Mouse (Mus musculus) hindbrain, embryonic 16.5 days (tissue): Measurements from ENCODE around the gene Ogfod3. TPM values are rescaled to one million over a fixed set of nuclear protein-coding genes. Genes with fewer than 3 reads are reported as not detected.

ENCODE experiments used
- ATAC-seq: fragments of 200-750 bp; cut with Nextera tagmentation; 2 replicates; pipeline ENCODE4 v1.8.0; 2017; ENCODE audit warnings: moderate TSS enrichment, moderate library complexity
- H3K27ac ChIP-seq: fragments of 300-500 bp; sonication (generic); 2 replicates; pipeline ENCODE4 v1.5.1; 2014; ENCODE audit warnings: low read depth, mild to moderate bottlenecking, control low read depth, low read length, moderate library complexity
- H3K27me3 ChIP-seq: fragments of 300-500 bp; sonication (generic); replicated peaks from 2 replicates; pipeline ENCODE4 v1.6.1; 2014; ENCODE audit warnings: low read length; ENCODE audit not compliant: control insufficient read depth, insufficient read depth
- H3K36me3 ChIP-seq: fragments of 300-500 bp; sonication (generic); 2 replicates; pipeline ENCODE4 v1.6.1; 2014; ENCODE audit warnings: mild to moderate bottlenecking, low read length, moderate library complexity, mixed read lengths; ENCODE audit not compliant: control insufficient read depth, insufficient read depth
- H3K4me1 ChIP-seq: fragments of 300-500 bp; sonication (generic); 2 replicates; pipeline ENCODE4 v1.6.1; 2014; ENCODE audit warnings: low read depth, low read length; ENCODE audit not compliant: control insufficient read depth, insufficient read depth
- H3K4me2 ChIP-seq: fragments of 300-500 bp; sonication (generic); 2 replicates; pipeline ENCODE4 v1.6.1; 2014; ENCODE audit warnings: mild to moderate bottlenecking, low read length, control low read depth, moderate library complexity
- H3K4me3 ChIP-seq: fragments of 300-500 bp; sonication (generic); 2 replicates; pipeline ENCODE4 v1.5.1; 2014; ENCODE audit warnings: mild to moderate bottlenecking, low read length, control low read depth, moderate library complexity
- H3K9ac ChIP-seq: fragments of 300-500 bp; sonication (generic); 2 replicates; pipeline ENCODE4 v1.6.1; 2014; ENCODE audit warnings: low read depth, mild to moderate bottlenecking, control low read depth, low read length, moderate library complexity
- H3K9me3 ChIP-seq: fragments of 300-500 bp; sonication (generic); 2 replicates; pipeline ENCODE4 v1.6.1; 2014; ENCODE audit warnings: mild to moderate bottlenecking, low read length, moderate library complexity; ENCODE audit not compliant: control insufficient read depth
- WGBS: fragments of 180-500 bp; shearing (Covaris S2); extraction: QIAGEN DNeasy Blood & Tissue Kit; methylation state at CpG from one replicate; pipeline ENCODE4 v1.1.7; 2014; 5-methylcytosine and 5-hydroxymethylcytosine counted together
- polyA plus RNA-seq: library from polyadenylated mRNA; unstranded; fragments of >200 nt; fragmentation: Nextera tagmentation; extraction: Ambion mirVana; gene quantifications from 2 replicates; pipeline ENCODE4 v1.2.1, GENCODE M21; 2015

Gene Ogfod3
- polyA plus RNA-seq, 1 experiment from 2014 or later, result 33.3 TPM

GRCm38 (mm10) chr11:121173203-121173602 lies 31.3 kb downstream of the Ogfod3 start:
- Histone ChIP-seq H3K27ac (no peak overlapping the region), H3K9me3 (no peaks in the 10 kb centered on the region), H3K36me3 (0 out of 2 replicates have a peak, but pooled peaks cover 2% of the 10 kb centered on the region), H3K4me3 (no peak overlapping the region), H3K9ac (no peak overlapping the region), H3K4me2 (no peak overlapping the region), H3K4me1 (peaks cover 6% of the 10 kb centered on the region; the same call in 1 of the 2 replicates), H3K27me3 (no peaks in the 10 kb centered on the region)
- no peak for ATAC-seq
- 63% methylated on average over 5 of the region's 5 CpGs for WGBS

DNA sequence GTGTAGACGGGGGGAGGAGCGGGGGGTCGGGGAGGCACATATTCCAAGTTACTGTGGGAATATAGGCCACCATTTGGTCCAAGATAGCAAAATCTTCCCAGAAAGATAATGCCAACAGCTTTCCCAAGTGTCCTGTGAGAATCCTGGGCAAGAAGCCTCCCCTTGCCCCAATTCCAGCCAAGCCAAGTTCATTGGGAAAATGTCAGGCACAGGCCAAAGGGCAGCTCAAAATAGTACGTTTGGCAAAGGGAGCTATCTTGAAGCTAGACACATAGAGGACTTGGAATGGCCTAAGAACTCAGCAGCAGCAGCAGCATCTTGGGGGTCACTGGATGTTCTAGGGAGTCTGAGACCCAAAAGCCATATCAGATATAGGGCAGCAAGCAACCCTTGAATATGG lies 40.8 kb downstream of the Ogfod3 start:
- no peaks in the 10 kb centered on the region for H3K4me1 ChIP-seq
- no peaks in the 10 kb centered on the region for H3K9me3 ChIP-seq
- 89% methylated on average over 4 of the region's 4 CpGs for WGBS
- H3K36me3 ChIP-seq, result no peaks in the 10 kb centered on the region
- H3K4me3 ChIP-seq, result no peak overlapping the region
- H3K9ac ChIP-seq, result no peak overlapping the region
- no peak for ATAC-seq
- H3K27ac ChIP-seq, result no peak overlapping the region
- H3K27me3 ChIP-seq, result no peaks in the 10 kb centered on the region
- H3K4me2 ChIP-seq, result no peak overlapping the region

- Histone ChIP-seq H3K4me3 (no peak overlapping the region), H3K27me3 (peaks cover 5% of the 10 kb centered on the region), H3K4me1 (peaks cover 8% of the 10 kb centered on the region), H3K9me3 (no peaks in the 10 kb centered on the region), H3K36me3 (no peaks in the 10 kb centered on the region), H3K9ac (no peak overlapping the region), H3K4me2 (no peak overlapping the region), H3K27ac (no peak overlapping the region)
- ATAC-seq, result no peak
- 91% methylated on average over 26 of the region's 26 CpGs for WGBS
Measured at GRCm38 (mm10) chr11:121160636-121161346, 43.7 kb downstream of the Ogfod3 start.

DNA sequence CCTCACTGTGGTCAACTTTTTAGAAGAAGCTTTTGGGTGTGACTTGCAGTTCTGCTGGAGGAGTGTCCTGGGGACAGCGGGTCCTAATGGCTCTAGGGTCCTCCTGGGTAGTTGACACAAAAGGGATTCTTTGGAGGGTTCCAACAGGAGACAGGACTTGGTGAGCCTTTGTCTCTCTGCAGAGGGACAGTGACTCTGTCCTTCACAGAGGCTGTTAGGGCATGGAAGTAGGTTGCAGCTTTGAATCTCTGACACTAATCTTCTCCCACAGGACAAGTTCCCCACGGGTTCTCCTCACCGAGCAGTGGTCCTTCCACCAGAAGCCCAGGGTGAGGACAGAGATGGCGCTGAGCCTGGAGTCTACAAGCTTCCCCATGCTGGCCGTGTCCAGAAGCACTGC lies 44.5 kb downstream of the Ogfod3 start, which contains the start of gene Uts2r:
Gene Uts2r (plus strand): TSS at position 301 of the 400 bp plus-strand sequence.
- ATAC-seq, result no peak
- no peaks in the 10 kb centered on the region for H3K9me3 ChIP-seq
- 93% methylated on average over 5 of the region's 5 CpGs for WGBS
- H3K36me3 ChIP-seq, result no peaks in the 10 kb centered on the region
- no peak within 1 kb of the TSS for H3K4me3 ChIP-seq
- peaks cover 5% of the 10 kb centered on the region for H3K27me3 ChIP-seq
- no peak within 1 kb of the TSS for H3K27ac ChIP-seq
- no peak within 1 kb of the TSS for H3K9ac ChIP-seq
- peaks cover 8% of the 10 kb centered on the region for H3K4me1 ChIP-seq
- H3K4me2 ChIP-seq, result no peak within 1 kb of the TSS

GRCm38 (mm10) chr11:121156411-121156891 lies 48.1 kb downstream of the Ogfod3 start:
- H3K9ac ChIP-seq, result peak overlapping the region; percentile 63
- H3K27me3 ChIP-seq, result peaks cover 5% of the 10 kb centered on the region
- H3K4me2 ChIP-seq, result peak overlapping the region; percentile 90
- WGBS, result 1% methylated on average over 44 of the region's 45 CpGs
- peak; percentile 40; the same call in 1 of the 2 replicates for ATAC-seq
- peak overlapping the region; percentile 50 for H3K4me3 ChIP-seq
- H3K27ac ChIP-seq, result no peak overlapping the region
- no peaks in the 10 kb centered on the region for H3K9me3 ChIP-seq
- H3K4me1 ChIP-seq, result peaks cover 8% of the 10 kb centered on the region
- no peaks in the 10 kb centered on the region for H3K36me3 ChIP-seq

GRCm38 (mm10) chr11:121154203-121154602 lies 50.3 kb downstream of the Ogfod3 start:
- H3K9me3 ChIP-seq, result no peaks in the 10 kb centered on the region
- H3K27ac ChIP-seq, result no peak overlapping the region
- no peak overlapping the region for H3K4me3 ChIP-seq
- 12% methylated on average over 4 of the region's 4 CpGs for whole genome bisulfite sequencing
- peaks cover 8% of the 10 kb centered on the region for H3K4me1 ChIP-seq
- no peak overlapping the region for H3K4me2 ChIP-seq
- H3K27me3 ChIP-seq, result peaks cover 5% of the 10 kb centered on the region
- no peak for ATAC-seq
- H3K36me3 ChIP-seq, result no peaks in the 10 kb centered on the region
- H3K9ac ChIP-seq, result no peak overlapping the region

- H3K36me3 ChIP-seq, result no peaks in the 10 kb centered on the region
- H3K4me1 ChIP-seq, result no peaks in the 10 kb centered on the region
- H3K9me3 ChIP-seq, result no peaks in the 10 kb centered on the region
- no peak overlapping the region for H3K4me3 ChIP-seq
- no peak overlapping the region for H3K4me2 ChIP-seq
- no peak overlapping the region for H3K9ac ChIP-seq
- 85% methylated on average over 3 of the region's 3 CpGs for WGBS
- ATAC-seq, result no peak
- H3K27ac ChIP-seq, result no peak overlapping the region
- no peaks in the 10 kb centered on the region for H3K27me3 ChIP-seq
Measured at GRCm38 (mm10) chr11:121148193-121148592, 56.3 kb downstream of the Ogfod3 start.

DNA sequence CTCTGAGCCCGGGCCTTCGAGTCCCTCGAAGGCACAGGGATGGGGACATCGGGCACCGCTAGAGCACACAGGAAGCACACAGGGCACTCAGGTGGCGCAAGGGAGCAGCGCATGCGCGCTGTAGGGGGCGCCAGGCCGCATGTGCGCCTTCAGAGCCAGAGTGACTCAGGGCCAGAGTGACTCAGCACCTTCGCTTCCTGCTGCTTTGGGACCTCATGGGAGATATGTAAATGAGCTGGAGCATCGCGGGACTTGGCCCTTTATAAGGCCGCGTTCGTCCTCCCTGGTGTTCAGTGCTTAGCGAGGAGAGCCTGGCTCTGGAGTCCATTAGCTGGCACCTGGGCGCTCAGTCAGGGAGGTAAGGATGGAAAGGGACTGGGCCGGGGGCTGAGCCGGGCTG lies 58.6 kb downstream of the Ogfod3 start, which contains the start of gene Tex19.1:
Gene Tex19.1 (plus strand): TSS at position 279 of the 400 bp plus-strand sequence.
- no peak within 1 kb of the TSS for H3K9ac ChIP-seq
- H3K27ac ChIP-seq, result no peak within 1 kb of the TSS
- WGBS, result 89% methylated on average over 22 of the region's 22 CpGs
- no peaks in the 10 kb centered on the region for H3K27me3 ChIP-seq
- H3K4me1 ChIP-seq, result no peaks in the 10 kb centered on the region
- H3K4me3 ChIP-seq, result no peak within 1 kb of the TSS
- no peak for ATAC-seq
- H3K36me3 ChIP-seq, result no peaks in the 10 kb centered on the region
- H3K9me3 ChIP-seq, result no peaks in the 10 kb centered on the region
- H3K4me2 ChIP-seq, result no peak within 1 kb of the TSS

- ATAC-seq, result no peak
- no peak overlapping the region for H3K4me3 ChIP-seq
- no peaks in the 10 kb centered on the region for H3K9me3 ChIP-seq
- no peak overlapping the region for H3K4me2 ChIP-seq
- WGBS, result 80% methylated on average over 9 of the region's 9 CpGs
- H3K36me3 ChIP-seq, result no peaks in the 10 kb centered on the region
- no peak overlapping the region for H3K27ac ChIP-seq
- no peak overlapping the region for H3K9ac ChIP-seq
- H3K4me1 ChIP-seq, result no peaks in the 10 kb centered on the region
- H3K27me3 ChIP-seq, result no peaks in the 10 kb centered on the region
Measured at GRCm38 (mm10) chr11:121143325-121144015, 61.0 kb downstream of the Ogfod3 start.
